Mouse (Mus musculus) heart, adult 2 months (tissue): ENCODE data around the gene Efcab12.

Experiments used
- EP300 ChIP-seq: fragments of 200-500 bp; IDR thresholded peaks from 2 replicates; pipeline ENCODE4 v1.6.1; 2011; ENCODE audit warnings: low read depth, low read length, control low read depth; ENCODE audit not compliant: insufficient read depth
- POLR2A ChIP-seq: fragments of 200-500 bp; IDR thresholded peaks from 2 replicates; pipeline ENCODE4 v1.6.1; 2011; ENCODE audit warnings: mild to moderate bottlenecking, low read depth, low read length, control low read depth; ENCODE audit not compliant: insufficient read depth

DNA sequence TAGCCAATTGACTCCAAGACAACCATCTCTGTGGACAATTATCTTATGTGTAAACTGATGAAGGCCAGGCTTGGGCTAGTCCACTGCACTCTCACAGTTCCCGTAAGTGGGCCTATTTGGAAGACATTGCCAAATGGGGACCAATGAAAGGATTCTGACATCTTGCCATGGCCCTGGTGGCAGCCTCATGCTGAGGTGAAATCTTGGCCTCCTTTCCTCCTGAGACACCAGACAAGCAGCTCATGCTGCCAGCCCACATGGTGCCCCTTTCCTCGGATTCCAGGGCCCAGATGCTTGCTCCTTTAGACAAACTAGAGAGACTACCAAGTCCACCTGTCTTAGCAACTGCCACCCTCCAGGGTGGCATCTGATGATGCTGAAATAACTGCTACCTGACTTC lies 20.1 kb downstream of the Efcab12 start:
- no peak for TF ChIP-seq POLR2A
- TF ChIP-seq EP300, result no peak
